Mouse (Mus musculus) inflammation-experienced regulatory T-cells (primary cell): ENCODE measurements around the gene Ucn2. TPM values are rescaled to one million over a fixed set of nuclear protein-coding genes. Genes with fewer than 3 reads are reported as not detected.

Experiments
- polyA plus RNA-seq, 2 experiments: library from polyadenylated mRNA; unstranded; fragments of 100-300 nt; shearing (Covaris generic); gene quantifications; one replicate each; pipeline ENCODE4 v1.2.1; 2017

Gene Ucn2
- not detected for polyA plus RNA-seq

DNA sequence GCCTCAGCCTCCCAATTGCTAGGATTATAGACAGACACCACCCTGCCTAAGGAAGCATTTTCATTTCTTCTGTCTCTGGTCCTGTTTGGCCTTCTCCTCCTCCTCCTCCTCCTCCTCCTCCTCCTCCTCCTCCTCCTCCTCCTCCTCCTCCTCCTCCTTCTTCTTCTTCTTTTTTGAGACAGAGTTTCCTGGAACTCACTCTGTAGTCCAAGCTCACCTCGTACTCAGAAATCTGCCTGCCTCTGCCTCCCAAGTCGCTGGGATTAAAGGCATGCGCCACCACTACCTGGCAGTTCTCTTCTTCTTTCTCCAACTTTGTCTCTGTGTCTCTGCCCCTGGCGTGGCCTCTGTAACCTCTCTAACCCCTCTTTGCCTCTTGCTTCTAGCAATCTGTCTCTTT, at the start of gene Ucn2:
Gene Ucn2, plus strand, starts transcription at position 301 of the 400 bp plus-strand sequence.

GRCm38 (mm10) chr9:108936418-108937364, 49.1 kb upstream of the Ucn2 start, which contains the start of gene Uqcrc1:
TSS of gene Uqcrc1 (plus strand) at chr9:108936633.

GRCm38 (mm10) chr9:108953081-108953636, 32.7 kb upstream of the Ucn2 start, which contains the start of gene Col7a1:
TSS of gene Col7a1 (plus strand) at chr9:108953586.

DNA sequence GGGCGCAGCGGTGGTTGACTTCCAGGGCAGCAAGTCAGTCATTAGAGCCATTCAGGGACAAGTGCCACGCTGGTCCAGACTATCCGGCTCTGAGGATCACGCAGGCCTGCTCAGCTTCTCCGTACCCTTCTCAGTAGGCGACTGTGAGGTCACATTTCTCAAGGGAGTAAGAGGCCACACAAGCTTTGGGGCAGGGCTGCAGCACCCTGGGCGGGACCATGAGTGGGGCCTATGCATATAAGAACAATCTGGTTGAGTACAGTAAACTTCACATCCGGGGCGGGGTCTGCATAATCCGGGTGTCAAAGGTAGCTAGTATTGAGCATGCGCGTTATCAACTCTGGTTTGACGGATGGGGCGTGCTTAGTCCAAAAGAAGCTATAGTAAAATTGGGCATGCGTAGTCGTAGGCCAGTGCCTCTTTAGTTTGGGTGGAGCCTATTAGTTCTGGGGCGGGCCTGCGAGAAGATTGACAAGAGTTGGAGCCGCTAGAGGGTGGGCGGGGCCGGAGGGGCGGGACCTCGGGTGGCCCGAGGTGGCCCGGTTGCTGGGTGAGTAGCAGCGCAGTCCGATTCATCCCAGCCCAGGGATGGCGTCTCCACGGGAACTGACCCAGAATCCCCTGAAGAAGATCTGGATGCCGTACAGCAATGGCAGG, 5.7 kb downstream of the Ucn2 start, which contains the start of gene Pfkfb4:
Gene Pfkfb4, plus strand, starts transcription at position 351 of the 657 bp plus-strand sequence.

Other genes with a start within 250 kb of the Ucn2 start
- 10 to 100 TPM; 13.1 to 13.8 TPM for gene Ip6k2, start 202.2 kb upstream of the Ucn2 start, polyA plus RNA-seq
- 10 to 100 TPM; 15.6 to 21.2 TPM for gene Nckipsd, start 177.6 kb upstream of the Ucn2 start, polyA plus RNA-seq
- gene Celsr3, start 159.7 kb upstream of the Ucn2 start, polyA plus RNA-seq: under 1 TPM; 0.04 to 0.64 TPM
- 10 to 100 TPM; 14.3 to 22.6 TPM for gene Slc26a6, start 132.7 kb upstream of the Ucn2 start, polyA plus RNA-seq
- gene Tmem89, start 71.4 kb upstream of the Ucn2 start, polyA plus RNA-seq: not detected
- gene Uqcrc1, start 49.4 kb upstream of the Ucn2 start, polyA plus RNA-seq: 100 to 1,000 TPM; 280 to 352 TPM
- 1 to 10 TPM in 1 of 2 experiments, under 1 TPM in 1; 0.57 to 5.2 TPM for gene Col7a1, start 32.4 kb upstream of the Ucn2 start, polyA plus RNA-seq
- 1 to 10 TPM; 5.4 to 8.1 TPM for gene Pfkfb4, start 5.8 kb downstream of the Ucn2 start, polyA plus RNA-seq
- 1,000 to 10,000 TPM; 3,949 to 4,230 TPM for gene Shisa5, start 52.6 kb downstream of the Ucn2 start, polyA plus RNA-seq
- gene Trex1, start 73.7 kb downstream of the Ucn2 start, polyA plus RNA-seq: 100 to 1,000 TPM in 1 of 2 experiments, 10 to 100 TPM in 1; 75.8 to 103 TPM
- gene Atrip, start 88.1 kb downstream of the Ucn2 start, polyA plus RNA-seq: 10 to 100 TPM; 20.3 to 33.3 TPM
- gene Ccdc51, start 96.5 kb downstream of the Ucn2 start, polyA plus RNA-seq: 10 to 100 TPM; 14.1 to 15.8 TPM
- gene Tma7, start 96.6 kb downstream of the Ucn2 start, polyA plus RNA-seq: 100 to 1,000 TPM; 511 TPM
- 1 to 10 TPM; 4.4 to 5.4 TPM for gene Plxnb1, start 109.4 kb downstream of the Ucn2 start, polyA plus RNA-seq
- under 1 TPM; 0.40 to 0.59 TPM for gene Fbxw21, start 176.0 kb downstream of the Ucn2 start, polyA plus RNA-seq
- under 1 TPM in 1 of 2 experiments, not detected in 1; 0.18 TPM for gene Fbxw13, start 210.0 kb downstream of the Ucn2 start, polyA plus RNA-seq
- gene Fbxw20, start 248.7 kb downstream of the Ucn2 start, polyA plus RNA-seq: 1 to 10 TPM in 1 of 2 experiments, not detected in 1; 1.1 TPM